Mouse (Mus musculus) forelimb bud, embryonic 11.5 days (tissue): Measurements from ENCODE around the gene Trim71.

Source experiments
- DNase-seq: peaks from one replicate; pipeline ENCODE4 v3.0.0-alpha.2; 2012; ENCODE audit warnings: low read depth, low spot score

Gene Trim71

DNA sequence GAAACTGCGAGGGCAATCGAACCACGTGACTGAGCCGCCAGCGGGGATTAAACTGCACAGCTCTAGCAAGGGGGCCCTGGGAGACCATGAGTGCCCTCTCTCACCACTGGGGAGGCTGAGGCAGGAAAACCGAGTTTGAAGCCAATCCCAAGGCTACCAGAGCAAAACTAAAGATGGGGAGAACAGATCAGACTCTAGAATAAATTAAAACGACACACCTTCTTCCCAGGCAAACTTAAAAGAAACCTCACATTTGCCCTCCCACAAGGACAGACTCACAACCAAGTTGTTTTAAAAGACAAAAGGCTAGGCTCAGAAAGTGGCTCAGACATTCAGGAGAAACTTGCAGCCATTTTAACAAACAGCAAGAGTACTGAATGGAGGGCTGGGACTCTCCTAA lies 7.1 kb downstream of the Trim71 start:
- DNase-seq: no peak

DNA sequence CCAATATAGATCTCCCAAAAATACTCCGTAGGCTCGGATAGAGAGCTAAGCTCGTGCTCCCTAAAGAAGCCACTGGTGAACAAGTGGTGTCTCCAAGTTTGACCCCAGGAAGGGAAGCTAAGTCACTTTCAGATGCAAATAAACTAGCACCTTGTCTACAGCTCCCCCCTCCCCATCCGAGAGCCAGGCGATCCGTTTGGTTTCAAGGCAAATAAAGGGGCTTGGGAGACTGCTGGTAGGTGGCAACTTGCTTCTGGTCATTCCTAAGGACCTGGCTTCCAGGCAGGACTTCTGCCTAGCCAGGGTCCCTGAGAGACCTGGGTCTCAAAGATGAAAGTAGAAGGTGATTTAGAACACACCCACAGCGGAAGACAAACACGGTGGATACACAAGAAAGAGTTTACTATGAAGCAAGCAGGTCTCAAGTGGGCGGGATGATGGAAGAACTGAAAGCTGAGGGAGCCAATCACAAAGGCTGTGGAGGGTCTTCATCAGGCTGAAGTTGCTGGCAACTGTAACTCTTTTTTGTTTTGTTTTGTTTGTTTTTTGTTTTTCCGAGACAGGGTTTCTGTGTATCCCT lies 7.8 kb downstream of the Trim71 start:
- no peak for DNase-seq

DNA sequence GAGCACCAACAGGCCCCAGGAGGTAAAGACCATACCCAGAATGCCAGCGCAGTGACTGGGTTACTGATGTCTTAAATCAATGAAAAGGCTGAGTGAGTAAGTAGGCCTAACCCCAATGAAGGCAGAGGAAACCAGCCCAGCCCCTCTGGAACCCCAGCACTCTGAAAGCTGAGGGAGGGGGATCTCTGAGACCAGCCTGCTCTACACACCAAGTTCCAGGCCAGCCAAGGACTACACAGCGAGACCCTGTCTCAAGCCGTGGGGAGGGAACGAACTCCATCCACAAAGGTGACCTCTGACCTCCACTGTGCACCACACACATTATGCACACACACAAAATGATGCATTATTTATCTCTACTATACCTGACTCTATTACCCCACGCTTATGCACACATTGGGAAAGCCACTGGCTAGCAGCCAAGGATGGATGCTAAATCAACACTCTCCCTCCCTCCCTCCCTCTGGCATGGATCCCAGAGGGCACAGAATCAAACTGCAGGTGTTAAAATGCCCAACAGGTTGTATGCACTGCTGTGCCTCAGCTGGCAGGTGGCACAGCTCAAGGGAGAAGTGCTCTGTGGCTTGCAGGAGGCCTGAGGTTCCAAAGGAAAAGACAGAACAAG lies 9.7 kb downstream of the Trim71 start:
- DNase-seq: no peak

DNA sequence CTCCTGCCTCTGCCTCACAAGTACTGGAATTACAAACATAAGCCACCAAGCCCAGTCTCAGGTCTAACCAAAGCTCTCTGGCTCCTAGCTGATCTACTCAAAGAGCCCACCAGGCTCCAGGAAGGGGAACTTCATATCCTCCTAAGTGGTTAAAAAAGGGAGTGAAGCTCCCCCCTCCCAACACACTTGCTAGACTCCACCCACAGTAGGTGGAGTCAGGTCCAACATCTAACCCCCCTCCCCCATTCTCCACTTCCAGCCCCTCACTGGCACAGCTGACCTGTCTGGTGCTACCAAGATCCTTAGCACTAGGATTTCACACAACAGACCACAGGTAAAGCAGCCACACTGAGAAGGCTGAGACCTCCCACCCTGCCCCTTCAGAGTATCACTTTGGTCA lies 10.3 kb downstream of the Trim71 start:
- DNase-seq: no peak

DNA sequence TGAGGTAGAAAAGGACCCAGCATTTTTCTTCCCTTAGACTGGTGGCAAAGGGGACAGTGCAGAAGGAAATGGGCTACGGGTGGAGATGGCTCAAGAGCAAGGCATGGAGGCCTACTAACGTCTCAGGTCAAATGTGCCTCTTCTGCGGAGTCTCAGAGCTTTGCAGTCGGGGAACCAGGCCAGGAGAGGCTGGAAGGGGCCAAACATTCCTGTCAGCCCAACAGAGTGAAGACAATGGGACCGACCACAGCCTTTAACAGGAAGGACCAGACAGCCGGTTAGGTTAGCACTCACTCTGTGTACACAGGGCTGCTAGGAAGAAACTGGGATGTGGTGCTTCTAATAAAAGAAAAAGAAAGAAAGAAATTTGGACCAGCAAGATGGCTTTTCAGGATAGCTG lies 14.1 kb downstream of the Trim71 start:
- no peak for DNase-seq

DNA sequence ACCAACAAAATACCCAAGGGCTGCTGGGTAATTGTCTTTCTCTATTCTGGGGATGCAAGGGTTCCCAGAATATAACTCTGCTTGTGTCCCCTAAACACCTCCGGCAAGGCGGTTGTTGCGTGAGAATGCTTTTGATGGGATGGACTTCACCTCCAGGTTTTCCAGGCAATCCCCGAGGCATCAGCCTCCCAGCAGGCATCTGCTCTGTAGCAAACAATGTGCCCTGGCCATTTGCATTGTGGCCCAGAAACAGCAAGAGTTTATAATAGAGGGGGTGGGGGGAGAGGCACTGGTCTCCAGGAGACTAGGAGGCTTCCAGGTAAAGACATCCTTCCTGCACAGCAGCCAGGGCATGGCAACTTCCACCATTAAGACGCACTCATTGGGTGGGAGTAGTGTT lies 15.1 kb downstream of the Trim71 start:
- no peak for DNase-seq

DNA sequence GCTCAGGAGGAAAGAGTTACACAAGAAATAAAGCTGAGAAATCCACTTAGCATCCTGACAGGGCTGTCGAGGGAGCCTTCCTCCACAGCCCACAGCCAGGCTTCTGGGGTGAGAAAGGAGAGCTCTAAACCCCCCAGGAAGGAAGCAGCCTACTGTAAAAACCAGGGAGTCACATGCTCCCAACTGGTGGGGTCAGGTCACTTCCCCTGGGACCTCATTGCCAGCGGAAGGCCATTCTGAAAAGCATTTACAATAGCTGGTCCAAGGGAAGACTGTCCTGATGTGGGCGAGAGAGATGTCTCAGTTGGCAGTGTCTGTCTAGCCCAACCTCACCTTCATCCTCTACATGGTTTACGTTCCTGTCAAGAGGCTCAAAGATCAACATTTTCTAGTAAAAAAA lies 15.7 kb downstream of the Trim71 start:
- DNase-seq: no peak

DNA sequence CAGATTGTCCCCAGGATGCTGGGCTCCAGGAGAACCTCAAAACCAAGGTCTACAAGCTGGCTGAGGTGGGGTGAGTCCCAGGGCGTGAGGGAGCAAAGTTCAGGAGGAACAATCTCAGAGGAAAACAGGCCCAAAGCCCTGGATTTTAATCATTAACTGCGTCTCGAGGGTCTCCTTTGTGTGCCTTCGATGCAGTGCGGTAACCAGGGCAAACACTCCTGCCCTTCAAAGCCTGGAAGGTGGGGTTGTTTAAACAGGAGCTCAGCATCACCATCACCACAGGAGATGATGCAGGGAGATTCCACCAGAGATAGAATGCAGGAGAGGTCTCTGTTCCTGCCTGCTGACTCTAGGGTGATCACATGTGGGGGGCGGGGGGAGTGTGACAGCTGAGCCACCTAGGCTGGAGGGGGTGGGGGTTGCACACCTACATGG lies 16.5 kb downstream of the Trim71 start:
- no peak for DNase-seq

DNA sequence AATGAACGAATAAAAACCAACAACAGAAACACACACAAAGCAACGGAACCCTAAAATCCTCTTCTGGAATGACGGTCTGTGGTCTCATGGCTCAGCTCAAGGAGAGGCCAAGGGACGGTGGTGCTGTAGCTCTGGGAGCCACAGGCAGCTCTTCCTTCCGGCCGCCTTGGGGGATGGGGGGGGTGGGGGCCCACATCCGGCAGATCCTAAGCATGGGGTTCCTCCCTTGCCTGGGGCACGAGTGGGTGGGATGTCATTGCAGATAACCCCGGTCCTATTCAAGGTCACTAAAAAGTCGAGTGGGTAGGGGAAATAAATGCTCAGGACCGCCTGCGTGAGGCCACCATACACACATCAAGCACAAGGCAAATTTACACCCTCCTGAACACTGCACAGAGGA lies 17.4 kb downstream of the Trim71 start:
- no peak for DNase-seq

DNA sequence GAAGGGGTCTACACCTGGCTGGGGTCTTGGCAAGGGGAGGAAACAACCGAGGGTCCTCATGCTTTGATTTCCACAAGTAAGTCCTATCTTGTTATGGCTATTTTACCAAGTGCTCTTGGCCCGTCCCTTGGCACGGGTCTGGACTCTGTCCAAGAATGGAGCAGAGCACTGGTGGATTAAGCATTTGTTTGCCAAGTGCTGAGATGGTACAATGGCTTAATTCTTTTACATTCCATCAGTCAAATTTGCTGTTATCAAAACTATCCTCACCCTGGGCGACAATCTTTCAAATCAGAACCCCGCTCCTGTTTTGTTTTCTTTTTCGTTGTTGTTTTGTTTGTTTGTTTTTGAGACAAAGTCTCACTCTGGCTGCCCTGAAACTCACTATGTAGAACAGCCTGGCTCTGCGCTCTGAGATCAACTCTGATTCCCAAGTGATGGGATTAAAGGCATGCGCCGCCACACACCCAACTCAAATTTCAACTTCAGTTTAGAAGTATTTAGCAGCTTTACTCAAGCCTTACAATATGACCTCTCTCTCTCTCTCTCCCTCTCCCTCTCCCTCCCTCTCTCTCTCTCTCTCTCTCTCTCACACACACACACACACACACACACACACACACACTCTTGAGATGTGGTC lies 19.3 kb downstream of the Trim71 start:
- no peak for DNase-seq

DNA sequence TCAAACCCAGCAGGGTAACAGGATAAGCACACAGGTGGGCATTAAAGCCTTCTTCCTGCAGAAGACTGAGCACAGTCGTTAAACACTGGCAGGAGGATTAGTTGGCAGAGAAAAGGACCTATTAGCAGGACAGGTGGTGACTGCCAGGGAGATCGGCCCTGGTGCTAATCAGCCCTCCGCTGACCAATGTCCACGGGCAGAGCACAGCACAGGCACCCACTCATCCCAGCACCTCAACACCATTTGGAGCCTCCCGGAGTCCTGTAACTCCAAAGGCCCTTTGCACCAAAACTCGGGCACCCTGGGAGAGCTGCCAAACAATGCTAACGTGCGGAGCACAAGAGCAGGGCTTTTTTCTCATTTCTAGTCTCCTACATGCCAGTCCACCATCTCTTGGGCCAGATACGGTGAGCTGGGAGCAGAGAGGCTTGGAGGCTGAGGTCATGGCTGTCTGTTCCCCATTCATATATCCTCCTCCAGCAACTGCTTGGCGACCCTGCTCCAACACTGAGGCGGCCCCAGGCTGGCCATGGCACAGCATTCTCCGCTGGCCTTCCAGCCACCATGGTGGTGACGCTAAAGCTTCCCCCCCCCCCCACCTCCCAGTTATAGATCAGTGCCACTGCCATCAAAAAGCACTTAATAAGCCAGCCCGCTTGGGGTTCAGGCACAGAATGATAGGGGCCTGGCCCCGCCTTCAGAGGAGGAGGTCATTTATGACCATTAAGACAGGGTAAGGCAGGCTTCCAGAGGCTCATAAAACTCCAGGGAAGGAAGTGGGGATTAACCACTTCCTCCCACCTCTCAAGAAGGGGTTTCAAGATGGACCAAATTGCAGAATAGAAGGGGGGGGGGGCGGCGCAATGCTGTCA lies 20.1 kb downstream of the Trim71 start:
- DNase-seq: no peak

DNA sequence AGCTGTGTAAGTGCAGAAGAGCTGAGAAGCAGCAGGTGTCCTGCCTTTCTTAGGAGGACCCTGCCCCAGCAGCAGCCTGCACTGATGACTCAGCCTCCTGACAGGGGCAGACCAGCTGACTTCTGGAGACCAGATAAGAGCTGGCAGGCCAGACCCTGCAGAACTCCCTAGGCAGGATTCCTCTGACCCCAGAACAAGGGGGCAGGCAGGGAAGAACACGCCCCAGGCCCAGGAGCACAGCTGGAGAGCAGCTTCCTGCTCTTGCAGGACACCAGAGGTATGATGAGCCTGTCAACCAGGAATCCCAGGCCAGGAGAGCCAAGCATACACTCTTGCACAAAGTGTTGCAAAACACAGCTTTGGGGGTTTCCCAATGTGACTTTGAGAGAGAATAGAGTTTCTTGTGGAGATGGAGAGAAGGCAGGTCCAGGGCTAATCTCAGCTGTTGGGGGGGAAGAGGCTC lies 22.9 kb downstream of the Trim71 start:
- no peak for DNase-seq

DNA sequence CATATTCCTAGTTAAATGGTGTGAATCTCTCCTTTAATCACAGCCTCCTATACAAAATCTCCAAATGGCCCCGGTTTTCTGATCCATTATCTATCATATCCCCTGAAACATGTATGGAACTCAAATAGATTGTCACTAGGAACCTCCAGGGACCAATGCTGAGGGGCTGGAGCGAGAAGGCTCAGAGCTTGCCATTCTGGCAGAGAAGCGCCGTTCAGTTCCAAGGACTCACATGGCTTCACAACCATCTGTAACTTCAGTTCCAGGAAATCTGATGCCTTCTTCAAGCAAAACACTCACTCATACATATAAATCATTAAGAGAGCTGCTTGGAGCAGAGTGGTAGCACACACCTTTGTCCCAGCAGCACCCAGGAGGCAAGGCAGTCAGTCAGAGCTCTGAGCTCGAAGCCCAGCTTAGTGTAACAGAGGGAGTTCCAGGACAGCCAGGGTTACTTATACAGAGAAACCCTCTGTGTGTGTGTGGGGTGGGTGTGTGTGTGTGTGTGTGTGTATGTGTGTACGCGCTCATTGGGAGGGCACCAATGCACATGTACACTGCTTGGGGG lies 25.1 kb downstream of the Trim71 start:
- DNase-seq: no peak

DNA sequence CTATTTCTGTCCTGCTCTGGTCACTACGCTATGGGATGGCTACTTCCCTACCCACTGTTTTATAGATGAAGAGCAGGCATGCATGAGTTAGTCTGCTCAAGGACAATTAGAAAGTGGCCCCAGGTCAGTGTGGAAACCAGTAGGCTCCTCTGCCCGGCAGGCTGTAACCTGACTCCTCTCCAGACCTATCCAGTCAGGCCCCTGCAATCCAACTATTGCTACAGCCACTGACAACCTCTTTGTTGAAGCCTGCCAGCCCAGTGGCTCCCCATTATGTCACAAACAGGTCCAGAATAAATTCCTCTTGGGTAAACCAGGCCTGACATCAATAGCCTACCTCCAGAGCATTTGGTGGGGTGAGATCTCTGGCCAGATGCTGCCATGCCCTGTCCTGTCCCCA lies 27.5 kb downstream of the Trim71 start:
- peak; percentile 61 for DNase-seq

DNA sequence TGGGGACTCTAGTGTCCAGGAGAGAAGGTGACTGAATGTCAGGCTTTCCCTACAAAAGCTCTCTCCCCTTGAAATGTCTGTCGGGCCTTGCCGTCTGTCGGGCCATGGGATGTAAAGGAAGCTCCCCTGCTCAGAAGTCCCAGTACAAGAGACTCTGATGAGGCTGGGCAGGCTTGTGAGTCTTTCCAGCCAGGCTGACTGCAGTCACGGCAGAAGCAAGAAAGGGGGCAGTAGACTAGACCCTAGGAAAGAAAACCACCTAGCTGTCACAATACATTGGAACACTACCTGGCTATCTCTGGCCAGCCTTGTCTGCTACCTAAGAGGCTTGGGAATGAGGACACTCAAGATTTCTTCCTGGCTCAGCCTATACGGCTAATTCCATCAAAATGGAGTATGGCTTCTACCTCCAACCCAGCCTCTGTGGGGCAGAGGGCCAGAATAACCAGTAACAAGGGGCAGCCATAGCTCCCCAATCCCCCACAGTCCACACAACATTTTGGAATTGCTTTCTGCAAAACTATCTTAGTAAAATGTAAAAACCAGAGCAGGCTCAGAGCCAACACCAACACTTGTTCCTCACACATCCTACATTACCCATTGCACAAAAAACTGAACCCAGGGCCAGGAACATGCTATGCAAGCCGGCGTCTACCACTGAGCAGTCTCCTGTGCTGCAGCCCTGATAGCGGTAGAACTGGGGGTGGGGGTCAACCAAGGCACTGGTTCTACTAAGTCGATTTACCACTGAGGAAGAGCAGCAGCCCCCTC lies 29.2 kb downstream of the Trim71 start:
- DNase-seq: no peak

DNA sequence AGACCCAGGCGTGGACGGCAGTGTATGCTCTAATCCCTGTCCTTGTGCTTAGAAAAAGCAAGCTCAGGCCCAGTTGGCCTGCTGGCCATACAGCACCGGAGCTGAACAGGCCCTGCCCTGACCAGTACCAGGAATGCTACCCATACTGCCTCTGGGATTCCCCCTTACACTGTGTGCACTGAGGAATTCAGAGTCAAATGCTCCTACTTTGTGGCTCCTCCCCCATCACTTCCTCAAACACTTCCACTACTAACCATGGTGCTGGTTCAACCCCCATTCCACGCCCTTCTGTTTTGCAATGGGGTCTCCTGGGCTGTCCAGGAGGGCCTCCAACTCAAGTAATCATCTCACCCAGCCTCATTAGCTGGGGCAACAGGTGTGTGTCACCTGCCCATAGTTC lies 30.3 kb downstream of the Trim71 start:
- DNase-seq: no peak

DNA sequence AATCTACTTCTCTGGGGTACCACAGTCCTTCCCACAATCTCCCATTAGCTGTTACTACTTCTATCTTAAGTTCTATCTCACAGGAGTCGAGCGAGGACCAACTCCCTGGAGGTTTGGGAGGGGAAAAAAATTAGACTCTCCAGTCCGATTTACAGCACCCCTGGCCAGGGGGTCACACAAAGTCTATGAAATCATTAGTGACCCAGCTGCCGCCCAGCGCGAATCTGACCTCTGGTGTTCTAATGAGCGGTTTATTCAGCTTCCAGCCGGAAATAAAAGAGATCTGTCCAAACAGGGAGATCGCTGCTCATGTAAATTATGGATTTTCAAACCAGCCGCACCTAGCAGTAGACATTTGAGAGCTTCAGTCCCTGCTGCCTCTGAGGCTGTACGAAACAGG lies 32.9 kb downstream of the Trim71 start:
- DNase-seq: no peak

DNA sequence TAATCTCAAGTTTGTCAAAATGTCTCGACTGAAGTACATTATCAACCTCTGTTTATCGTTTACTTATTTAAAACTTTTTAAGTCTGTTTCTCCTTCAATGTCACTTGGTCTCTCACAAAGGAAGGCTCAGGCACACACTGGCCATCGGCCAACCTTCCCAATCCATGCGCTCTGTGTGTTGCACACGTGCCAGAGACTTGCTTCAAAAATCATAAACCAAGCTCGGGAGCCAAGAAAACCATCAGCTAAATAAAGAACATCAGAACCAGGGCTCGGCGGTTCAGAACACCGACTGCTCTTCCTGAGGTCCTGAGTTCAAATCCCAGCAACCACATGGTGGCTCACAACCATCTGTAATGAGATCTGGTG lies 35.5 kb downstream of the Trim71 start:
- no peak for DNase-seq

DNA sequence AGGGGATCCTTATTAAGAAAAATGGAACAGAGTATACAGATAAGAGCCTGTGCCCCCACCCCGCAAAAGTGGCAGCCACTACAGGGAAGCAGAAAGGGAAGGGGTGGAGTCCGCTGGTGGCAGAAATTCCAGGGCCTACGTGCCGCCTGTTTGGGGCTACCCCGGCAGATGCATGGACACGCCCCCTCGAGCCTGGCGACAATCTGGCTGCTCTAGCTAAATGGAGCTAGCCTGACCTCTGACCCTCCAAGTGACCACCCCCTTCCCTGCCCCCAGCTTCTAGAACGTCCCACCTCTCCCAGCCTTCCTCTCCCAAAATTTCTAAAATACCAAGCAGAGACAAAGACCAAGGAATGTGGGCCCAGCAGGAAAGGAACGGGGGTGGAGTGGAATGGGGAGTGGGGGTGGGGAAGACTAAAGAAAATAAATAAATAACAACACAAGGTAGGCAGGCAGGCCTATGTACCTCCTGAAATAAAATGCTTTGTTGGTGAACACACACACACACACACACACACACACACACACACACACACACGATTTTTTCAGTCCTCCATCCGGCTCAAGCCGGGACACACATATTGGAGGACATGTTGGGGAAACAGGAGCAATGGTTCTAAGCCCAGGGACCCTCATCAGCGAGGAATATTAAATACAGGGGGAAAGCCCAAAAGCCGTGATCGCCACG lies 36.0 kb downstream of the Trim71 start:
- peak; percentile 82 for DNase-seq

DNA sequence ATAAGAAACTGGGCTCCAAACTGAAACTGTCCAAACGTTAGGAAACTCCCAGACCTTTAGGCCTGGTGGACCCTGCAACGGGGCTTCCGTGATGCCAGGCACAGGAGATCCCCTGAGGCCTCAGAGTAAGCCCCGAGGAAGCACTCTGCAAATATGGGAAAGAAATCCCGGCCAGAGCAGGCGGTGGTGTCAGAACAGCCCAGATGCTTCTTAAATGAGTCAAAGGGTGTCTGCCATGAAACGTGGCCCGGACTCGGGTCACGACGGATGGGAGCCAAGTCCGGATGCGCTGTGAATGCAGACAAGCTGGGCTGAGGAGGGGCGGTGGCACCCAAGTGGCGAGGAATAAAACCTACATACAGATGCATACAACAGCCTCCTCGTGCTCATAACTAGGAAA lies 37.1 kb downstream of the Trim71 start:
- DNase-seq: peak; percentile 71

DNA sequence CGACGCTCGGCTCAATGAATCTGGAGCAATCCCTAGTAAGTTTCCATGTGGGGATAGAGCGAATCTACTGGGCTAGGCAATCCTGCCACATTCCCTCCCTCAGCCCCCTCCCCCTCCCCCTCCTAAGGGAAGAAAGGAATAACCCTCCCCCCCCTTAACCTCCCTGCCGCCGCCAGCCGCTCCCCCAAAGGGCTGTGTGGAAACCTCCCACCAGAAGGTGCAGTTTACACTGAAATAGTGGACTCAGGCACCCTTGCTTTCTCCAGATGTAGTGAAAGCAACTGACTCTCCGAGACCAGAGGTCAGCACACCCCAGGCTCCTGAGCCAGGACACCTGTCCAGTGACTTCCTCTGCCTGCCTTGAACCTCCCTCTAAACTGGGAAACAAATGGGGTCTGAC lies 37.6 kb downstream of the Trim71 start:
- DNase-seq: no peak
